Mouse (Mus musculus) midbrain, embryonic 16.5 days (tissue): ENCODE measurements around the gene Srgap3. TPM values are rescaled to one million over a fixed set of nuclear protein-coding genes. Genes with fewer than 3 reads are reported as not detected.
A peak's percentile ranks its signal among the peaks of the same experiment; 100 is the strongest.

Experiments used
- ATAC-seq: fragments of 200-750 bp; cut with Nextera tagmentation; 2 replicates; pipeline ENCODE4 v1.8.0; 2017; ENCODE audit warnings: moderate TSS enrichment
- H3K27ac ChIP-seq: fragments of 300-500 bp; sonication (generic); 2 replicates; pipeline ENCODE4 v1.5.1; 2014; ENCODE audit warnings: mild to moderate bottlenecking, low read length, mixed read lengths
- H3K27me3 ChIP-seq: fragments of 300-500 bp; sonication (generic); 2 replicates; pipeline ENCODE4 v1.6.1; 2014; ENCODE audit warnings: low read depth, low read length, mixed read lengths; ENCODE audit not compliant: control insufficient read depth, insufficient read depth
- H3K36me3 ChIP-seq: fragments of 300-500 bp; sonication (generic); 2 replicates; pipeline ENCODE4 v1.6.1; 2014; ENCODE audit warnings: mild to moderate bottlenecking, low read length, moderate library complexity, mixed read lengths; ENCODE audit not compliant: control insufficient read depth, insufficient read depth
- H3K4me1 ChIP-seq: fragments of 300-500 bp; sonication (generic); 2 replicates; pipeline ENCODE4 v1.6.1; 2014; ENCODE audit warnings: mild to moderate bottlenecking, low read length, mixed read lengths; ENCODE audit not compliant: control insufficient read depth, insufficient read depth
- H3K4me2 ChIP-seq: fragments of 300-500 bp; sonication (generic); 2 replicates; pipeline ENCODE4 v1.6.1; 2014; ENCODE audit warnings: mild to moderate bottlenecking, low read length, mixed read lengths
- H3K4me3 ChIP-seq: fragments of 300-500 bp; sonication (generic); 2 replicates; pipeline ENCODE4 v1.5.1; 2014; ENCODE audit warnings: low read depth, mild to moderate bottlenecking, low read length, moderate library complexity, mixed read lengths
- H3K9ac ChIP-seq: fragments of 300-500 bp; sonication (generic); 2 replicates; pipeline ENCODE4 v1.6.1; 2014; ENCODE audit warnings: low read depth, low read length, mixed read lengths
- H3K9me3 ChIP-seq: fragments of 300-500 bp; sonication (generic); replicated peaks from 2 replicates; pipeline ENCODE4 v1.6.1; 2014; ENCODE audit warnings: mild to moderate bottlenecking, low read length, mixed read lengths; ENCODE audit not compliant: control insufficient read depth, poor library complexity, severe bottlenecking
- WGBS: fragments of 180-500 bp; shearing (Covaris S2); extraction: QIAGEN DNeasy Blood & Tissue Kit; methylation state at CpG from one replicate; pipeline ENCODE4 v1.1.7; 2014; 5-methylcytosine and 5-hydroxymethylcytosine counted together
- polyA plus RNA-seq: library from polyadenylated mRNA; unstranded; fragments of >200 nt; fragmentation: Nextera tagmentation; extraction: Ambion mirVana; gene quantifications from 2 replicates; pipeline ENCODE4 v1.2.1, GENCODE M21; 2015

Gene Srgap3
- polyA plus RNA-seq, 1 experiment from 2014 or later = 37.4 TPM

DNA sequence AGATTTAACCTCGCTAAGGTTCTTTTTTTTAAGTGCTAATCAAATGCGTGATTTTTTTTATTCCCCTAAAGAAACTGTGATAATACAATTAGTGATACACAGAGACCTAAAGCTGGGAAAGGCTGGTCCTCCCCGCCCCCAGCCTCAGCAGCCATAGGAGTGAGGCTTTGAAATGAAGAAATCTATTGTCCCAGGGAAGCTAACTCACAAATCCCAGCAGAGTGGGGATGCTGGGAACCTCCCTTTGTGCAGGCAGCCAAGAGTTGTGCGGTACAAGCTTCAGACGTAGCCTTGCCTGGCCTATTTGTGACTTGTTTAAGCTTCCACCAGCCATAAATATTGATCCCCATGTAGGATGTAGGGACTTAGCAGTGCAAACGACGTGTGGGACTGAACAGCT is 43.8 kb downstream of the Srgap3 start:
- peaks cover 57% of the 10 kb centered on the region for H3K4me1 ChIP-seq
- H3K9ac ChIP-seq = peak overlapping the region; percentile 1

DNA sequence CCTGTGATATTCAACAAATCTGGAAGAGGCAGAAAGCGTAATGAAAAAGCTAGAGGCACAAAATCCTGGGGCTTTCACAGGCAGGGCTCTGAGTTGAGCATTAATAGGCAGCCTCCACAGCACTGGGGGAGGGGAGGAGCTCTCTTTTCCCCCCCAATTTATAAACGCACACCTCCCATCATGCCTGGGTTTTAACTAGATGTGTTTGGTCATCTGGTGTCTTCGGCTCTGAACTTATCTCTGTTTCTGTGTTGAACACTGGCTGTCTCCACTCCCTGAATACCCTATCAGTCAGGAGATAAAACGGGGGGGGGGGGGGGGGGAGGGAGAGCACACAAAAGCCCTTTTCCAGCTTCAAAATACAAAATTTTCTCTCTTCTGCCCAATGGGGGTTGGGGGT is 44.3 kb downstream of the Srgap3 start:
- no peak overlapping the region for H3K9ac ChIP-seq
- H3K9me3 ChIP-seq = no peaks in the 10 kb centered on the region
- WGBS = 3% methylated on average over 3 of the region's 4 CpGs
- H3K36me3 ChIP-seq = no peaks in the 10 kb centered on the region
- no peak overlapping the region for H3K4me3 ChIP-seq
- peak; percentile 59 for ATAC-seq
- H3K4me1 ChIP-seq = peaks cover 59% of the 10 kb centered on the region
- H3K27me3 ChIP-seq = no peaks in the 10 kb centered on the region
- peak overlapping the region; percentile 30 for H3K4me2 ChIP-seq
- H3K27ac ChIP-seq = peak overlapping the region; percentile 81

More for the DNA sequence above, 43.8 kb downstream of the Srgap3 start:
- peak overlapping the region; percentile 81 for H3K27ac ChIP-seq
- no peak overlapping the region for H3K4me3 ChIP-seq
- H3K4me2 ChIP-seq = peak overlapping the region; percentile 30; the same call in 1 of the 2 replicates
- peak; percentile 81 for ATAC-seq
- no peaks in the 10 kb centered on the region for H3K27me3 ChIP-seq
- no peaks in the 10 kb centered on the region for H3K9me3 ChIP-seq
- 4% methylated on average over 7 of the region's 7 CpGs for WGBS
- H3K36me3 ChIP-seq = no peaks in the 10 kb centered on the region

DNA sequence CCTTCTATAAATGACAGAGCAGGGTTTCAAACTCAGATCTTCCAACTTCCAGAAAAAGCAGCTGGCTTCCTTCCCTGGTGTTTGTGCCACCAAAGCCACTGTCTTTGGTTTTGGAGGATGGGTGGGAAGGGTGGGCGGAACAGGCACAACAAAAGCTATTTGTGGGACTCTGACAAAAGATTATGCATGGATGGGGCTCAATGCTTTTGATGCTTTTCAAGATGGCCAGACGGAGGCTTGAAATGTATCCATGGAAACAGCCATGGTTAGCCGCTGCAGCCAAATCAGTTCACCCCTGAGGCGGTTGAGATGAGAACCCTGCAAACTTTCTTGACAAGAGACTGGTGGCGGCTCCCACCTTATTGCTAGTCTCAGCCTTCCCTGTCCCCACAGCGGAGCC is 46.8 kb downstream of the Srgap3 start:
- Histone ChIP-seq H3K4me2 (no peak overlapping the region), H3K36me3 (no peaks in the 10 kb centered on the region), H3K9ac (no peak overlapping the region), H3K27me3 (no peaks in the 10 kb centered on the region), H3K9me3 (no peaks in the 10 kb centered on the region), H3K4me1 (peaks cover 75% of the 10 kb centered on the region), H3K4me3 (no peak overlapping the region), H3K27ac (peak overlapping the region; percentile 72)
- 15% methylated on average over 6 of the region's 6 CpGs for WGBS
- 0 out of 2 replicates have a peak, but pooled peaks have one; percentile 6 for ATAC-seq

DNA sequence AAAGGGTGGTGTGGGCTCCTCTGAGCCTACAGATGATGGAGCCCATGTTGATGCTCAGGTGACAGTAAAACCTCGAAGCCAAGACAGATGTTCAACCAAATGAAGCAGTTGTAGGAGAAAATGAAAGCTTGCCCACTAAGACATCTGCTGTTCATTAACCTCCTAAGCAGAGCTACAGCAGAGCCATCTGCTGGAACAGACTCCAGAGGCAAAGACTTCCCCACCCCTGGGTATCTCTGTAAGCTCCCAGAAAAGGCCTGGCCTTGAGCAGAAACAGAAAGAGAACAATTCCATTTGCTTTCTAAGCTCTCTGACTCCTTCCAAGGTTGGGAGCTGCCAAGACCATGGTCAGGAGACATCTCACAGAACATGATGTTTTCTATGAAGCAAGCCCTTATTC is 47.4 kb downstream of the Srgap3 start:
- H3K27me3 ChIP-seq = no peaks in the 10 kb centered on the region
- no peaks in the 10 kb centered on the region for H3K9me3 ChIP-seq
- H3K4me3 ChIP-seq = no peak overlapping the region
- H3K27ac ChIP-seq = peak overlapping the region; percentile 72
- no peaks in the 10 kb centered on the region for H3K36me3 ChIP-seq
- peaks cover 80% of the 10 kb centered on the region for H3K4me1 ChIP-seq
- H3K4me2 ChIP-seq = no peak overlapping the region
- ATAC-seq = no peak
- no peak overlapping the region for H3K9ac ChIP-seq
- 21% methylated on average over 1 of the region's 1 CpGs for WGBS

DNA sequence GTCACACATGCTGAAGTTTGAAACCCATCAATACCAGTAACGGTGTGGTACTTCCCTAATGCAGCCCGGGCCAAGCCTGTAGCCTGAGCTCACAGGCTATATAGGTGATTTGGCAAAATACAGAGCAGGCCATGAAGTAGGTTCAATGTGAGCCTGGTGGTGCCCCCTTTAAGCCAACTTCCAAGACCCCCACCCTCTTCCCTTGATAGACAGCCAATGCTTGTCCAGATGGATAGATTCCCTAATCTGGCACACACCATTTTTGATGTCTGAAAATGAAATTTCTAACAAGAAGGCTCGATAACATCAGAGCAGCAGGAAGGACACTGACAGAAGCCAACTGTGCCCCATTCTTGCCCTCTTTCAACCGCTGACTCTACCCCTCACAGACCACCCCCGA is 47.8 kb downstream of the Srgap3 start:
- Histone ChIP-seq H3K9ac (no peak overlapping the region), H3K27ac (peak overlapping the region; percentile 72), H3K36me3 (no peaks in the 10 kb centered on the region), H3K4me2 (no peak overlapping the region), H3K4me3 (no peak overlapping the region), H3K27me3 (no peaks in the 10 kb centered on the region), H3K4me1 (peaks cover 80% of the 10 kb centered on the region), H3K9me3 (no peaks in the 10 kb centered on the region)
- WGBS = 61% methylated on average over 5 of the region's 5 CpGs
- no peak for ATAC-seq

DNA sequence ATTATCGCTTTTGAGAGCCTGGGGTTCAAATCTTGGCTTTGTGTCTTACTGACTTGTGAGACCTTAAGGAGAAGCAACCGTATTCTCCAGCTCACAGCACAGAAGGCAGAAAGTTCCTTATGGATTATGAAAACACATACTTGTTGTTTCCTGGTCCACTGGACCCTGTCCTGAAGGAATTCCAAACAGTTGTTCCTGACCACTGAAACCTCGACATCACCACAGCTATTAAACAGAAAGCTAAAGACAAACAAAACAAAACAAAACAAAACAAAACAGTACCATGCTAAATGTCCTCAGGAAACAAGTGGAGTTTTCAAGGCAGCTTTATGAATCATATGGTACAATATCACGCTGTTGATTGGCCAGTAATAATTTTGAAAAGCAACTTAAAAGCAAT is 48.6 kb downstream of the Srgap3 start:
- H3K4me1 ChIP-seq = peaks cover 75% of the 10 kb centered on the region
- WGBS = 59% methylated on average over 4 of the region's 4 CpGs
- H3K9ac ChIP-seq = no peak overlapping the region
- H3K27ac ChIP-seq = no peak overlapping the region
- ATAC-seq = no peak
- no peaks in the 10 kb centered on the region for H3K9me3 ChIP-seq
- no peak overlapping the region for H3K4me3 ChIP-seq
- H3K27me3 ChIP-seq = no peaks in the 10 kb centered on the region
- H3K4me2 ChIP-seq = no peak overlapping the region
- H3K36me3 ChIP-seq = no peaks in the 10 kb centered on the region

DNA sequence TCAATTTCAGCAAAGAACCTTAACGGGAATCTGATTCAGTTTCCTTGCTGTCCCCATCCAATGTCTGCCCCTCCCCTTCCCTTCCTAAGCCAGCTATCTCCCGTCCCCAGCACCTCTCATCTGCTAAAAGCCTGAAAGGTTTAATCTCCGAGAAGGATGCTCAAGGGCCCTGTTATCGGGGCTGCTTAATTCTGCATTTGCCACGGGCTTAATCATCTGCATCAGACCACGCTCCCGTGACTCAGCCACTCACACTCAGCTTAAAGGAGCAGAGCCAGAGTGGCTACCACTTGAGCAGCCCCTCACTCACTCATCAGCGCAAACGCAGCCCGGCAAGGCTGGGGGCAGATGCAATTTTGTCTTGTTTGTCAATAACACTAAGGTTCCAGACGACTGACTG is 50.7 kb downstream of the Srgap3 start:
- no peak overlapping the region for H3K4me3 ChIP-seq
- H3K4me1 ChIP-seq = peaks cover 54% of the 10 kb centered on the region
- peak overlapping the region; percentile 50; the same call in 1 of the 2 replicates for H3K9ac ChIP-seq
- WGBS = 9% methylated on average over 11 of the region's 11 CpGs
- H3K9me3 ChIP-seq = no peaks in the 10 kb centered on the region
- H3K4me2 ChIP-seq = peak overlapping the region; percentile 36
- ATAC-seq = peak; percentile 76
- H3K27me3 ChIP-seq = no peaks in the 10 kb centered on the region
- H3K36me3 ChIP-seq = no peaks in the 10 kb centered on the region
- H3K27ac ChIP-seq = peak overlapping the region; percentile 74

DNA sequence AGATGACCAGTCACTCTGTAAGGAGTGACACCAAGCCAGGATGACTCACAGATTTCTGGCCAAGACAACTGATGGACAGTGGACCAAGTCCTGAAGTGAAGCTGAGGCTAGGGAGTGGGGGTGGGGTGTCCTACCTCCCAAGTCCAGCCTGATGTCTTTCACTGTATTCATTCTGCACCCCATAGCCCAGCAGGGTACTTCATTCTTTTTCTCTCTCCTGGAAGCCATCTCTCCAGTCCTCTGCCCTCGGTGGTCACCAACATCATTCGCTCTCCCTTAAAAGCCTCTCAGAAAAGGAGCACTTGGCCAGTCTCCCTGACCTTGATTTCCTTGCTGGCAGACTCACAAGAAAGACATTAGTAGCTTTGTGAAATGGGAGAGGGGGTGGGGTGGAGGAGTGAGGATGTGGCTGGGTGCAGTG is 56.7 kb downstream of the Srgap3 start:
- Histone ChIP-seq H3K4me1 (peaks cover 17% of the 10 kb centered on the region), H3K4me2 (no peak overlapping the region), H3K9me3 (no peaks in the 10 kb centered on the region), H3K36me3 (no peaks in the 10 kb centered on the region), H3K9ac (no peak overlapping the region), H3K27ac (no peak overlapping the region), H3K4me3 (no peak overlapping the region), H3K27me3 (no peaks in the 10 kb centered on the region)
- ATAC-seq = no peak
- 59% methylated on average over 2 of the region's 2 CpGs for WGBS

DNA sequence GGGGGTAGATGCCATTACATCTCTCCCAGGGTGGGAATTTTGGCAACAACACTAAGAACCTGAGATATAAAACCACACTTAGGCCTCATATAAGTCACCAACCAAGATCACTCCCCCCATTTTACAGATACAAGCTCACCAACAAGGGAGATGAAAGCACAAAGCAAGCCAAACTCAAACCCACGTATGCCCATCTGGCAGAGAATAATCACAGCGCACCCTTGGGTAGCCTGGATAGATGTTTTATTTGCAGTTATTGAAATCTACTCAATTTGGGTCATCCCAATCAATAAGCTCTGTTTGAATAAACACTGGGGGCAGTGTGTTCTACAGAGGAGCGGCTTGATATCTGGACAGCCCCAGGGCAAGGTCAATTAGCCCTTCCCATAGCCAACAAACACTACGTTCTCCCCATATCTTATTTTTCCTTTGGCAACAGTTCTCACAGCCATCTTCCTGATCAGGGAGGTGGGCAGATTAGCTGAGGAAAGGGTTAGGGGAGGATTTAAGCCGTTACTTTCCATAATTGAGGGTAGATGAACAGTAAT is 63.4 kb downstream of the Srgap3 start:
- peaks cover 58% of the 10 kb centered on the region for H3K4me1 ChIP-seq
- no peaks in the 10 kb centered on the region for H3K27me3 ChIP-seq
- no peak overlapping the region for H3K4me3 ChIP-seq
- no peak overlapping the region for H3K9ac ChIP-seq
- ATAC-seq = no peak
- no peaks in the 10 kb centered on the region for H3K36me3 ChIP-seq
- no peaks in the 10 kb centered on the region for H3K9me3 ChIP-seq
- WGBS = 60% methylated on average over 5 of the region's 5 CpGs
- no peak overlapping the region for H3K4me2 ChIP-seq
- peak overlapping the region; percentile 89 for H3K27ac ChIP-seq
